Mouse (Mus musculus): ENCODE measurements around the gene Gm17359. TPM values are rescaled to one million over a fixed set of nuclear protein-coding genes. Genes with fewer than 3 reads are reported as not detected.

Gm17359 gene
- polyA plus RNA-seq, 1 experiment: not detected

GRCm38 (mm10) chr3:79478880-79479279, 142.4 kb downstream of the Gm17359 start:
- Histone ChIP-seq H3K4me3 (ENCODE audit: extremely low read depth, insufficient read depth, insufficient read length) (no peak overlapping the region), H3K27ac (ENCODE audit: insufficient read depth, low read length) (no peak overlapping the region), H3K36me3 (ENCODE audit: control insufficient read depth, insufficient read depth, low read length) (no peaks in the 10 kb centered on the region), H3K27me3 (ENCODE audit: control insufficient read depth, insufficient read depth, low read length) (no peaks in the 10 kb centered on the region), H3K4me1 (ENCODE audit: control insufficient read depth, insufficient read depth, insufficient read length) (no peaks in the 10 kb centered on the region)
- 79% methylated on average over 4 of the region's 4 CpGs for WGBS
- no peak for DNase-seq (ENCODE audit: low read depth in 1 of 2, low spot score in 2 of 2)
- TF ChIP-seq CTCF (IDR thresholded peaks at IDR 0.05; ENCODE audit: extremely low read depth, insufficient read depth, insufficient read length, insufficient replicate concordance) (no peak), POLR2A (IDR thresholded peaks at IDR 0.05; ENCODE audit: low read depth, low read length) (no peak)

- peaks cover 2% of the 10 kb centered on the region; the same call in 1 of the 2 replicates for H3K4me1 ChIP-seq (ENCODE audit: control insufficient read depth, insufficient read depth, insufficient read length)
- 39% methylated on average over 16 of the region's 16 CpGs for WGBS
- no peak overlapping the region for H3K27ac ChIP-seq (ENCODE audit: insufficient read depth, low read length)
- no peaks in the 10 kb centered on the region for H3K27me3 ChIP-seq (ENCODE audit: control insufficient read depth, insufficient read depth, low read length)
- H3K4me3 ChIP-seq (ENCODE audit: extremely low read depth, insufficient read depth, insufficient read length): no peak overlapping the region
- TF ChIP-seq CTCF (IDR thresholded peaks at IDR 0.05; ENCODE audit: extremely low read depth, insufficient read depth, insufficient read length, insufficient replicate concordance) (no peak), POLR2A (IDR thresholded peaks at IDR 0.05; ENCODE audit: low read depth, low read length) (no peak)
- H3K36me3 ChIP-seq (ENCODE audit: control insufficient read depth, insufficient read depth, low read length): no peaks in the 10 kb centered on the region
- DNase-seq (ENCODE audit: low read depth in 1 of 2, low spot score in 2 of 2): no peak
These were observed 148.0 kb downstream of the Gm17359 start for GRCm38 (mm10) chr3:79484286-79485063.

GRCm38 (mm10) chr3:79488025-79488424, 151.6 kb downstream of the Gm17359 start:
- H3K4me1 ChIP-seq (ENCODE audit: control insufficient read depth, insufficient read depth, insufficient read length): peaks cover 2% of the 10 kb centered on the region; the same call in 1 of the 2 replicates
- H3K27ac ChIP-seq (ENCODE audit: insufficient read depth, low read length): no peak overlapping the region
- no peak overlapping the region for H3K4me3 ChIP-seq (ENCODE audit: extremely low read depth, insufficient read depth, insufficient read length)
- no peaks in the 10 kb centered on the region for H3K36me3 ChIP-seq (ENCODE audit: control insufficient read depth, insufficient read depth, low read length)
- no peak for DNase-seq (ENCODE audit: low read depth in 1 of 2, low spot score in 2 of 2)
- H3K27me3 ChIP-seq (ENCODE audit: control insufficient read depth, insufficient read depth, low read length): no peaks in the 10 kb centered on the region
- TF ChIP-seq CTCF (IDR thresholded peaks at IDR 0.05; ENCODE audit: extremely low read depth, insufficient read depth, insufficient read length, insufficient replicate concordance) (no peak), POLR2A (IDR thresholded peaks at IDR 0.05; ENCODE audit: low read depth, low read length) (no peak)
- 82% methylated on average over 7 of the region's 7 CpGs for WGBS

GRCm38 (mm10) chr3:79490102-79490501, 153.6 kb downstream of the Gm17359 start:
- WGBS: 94% methylated on average over 5 of the region's 5 CpGs
- TF ChIP-seq CTCF (IDR thresholded peaks at IDR 0.05; ENCODE audit: extremely low read depth, insufficient read depth, insufficient read length, insufficient replicate concordance): no peak
- no peak for TF ChIP-seq POLR2A (IDR thresholded peaks at IDR 0.05; ENCODE audit: low read depth, low read length)
- H3K27ac ChIP-seq (ENCODE audit: insufficient read depth, low read length): no peak overlapping the region
- H3K4me1 ChIP-seq (ENCODE audit: control insufficient read depth, insufficient read depth, insufficient read length): no peaks in the 10 kb centered on the region
- no peak overlapping the region for H3K4me3 ChIP-seq (ENCODE audit: extremely low read depth, insufficient read depth, insufficient read length)
- no peaks in the 10 kb centered on the region for H3K36me3 ChIP-seq (ENCODE audit: control insufficient read depth, insufficient read depth, low read length)
- no peak for DNase-seq (ENCODE audit: low read depth in 1 of 2, low spot score in 2 of 2)
- no peaks in the 10 kb centered on the region for H3K27me3 ChIP-seq (ENCODE audit: control insufficient read depth, insufficient read depth, low read length)

GRCm38 (mm10) chr3:79491614-79492013, 155.2 kb downstream of the Gm17359 start:
- no peaks in the 10 kb centered on the region for H3K4me1 ChIP-seq (ENCODE audit: control insufficient read depth, insufficient read depth, insufficient read length)
- TF ChIP-seq POLR2A (IDR thresholded peaks at IDR 0.05; ENCODE audit: low read depth, low read length): no peak
- TF ChIP-seq CTCF (IDR thresholded peaks at IDR 0.05; ENCODE audit: extremely low read depth, insufficient read depth, insufficient read length, insufficient replicate concordance): no peak
- no peaks in the 10 kb centered on the region for H3K36me3 ChIP-seq (ENCODE audit: control insufficient read depth, insufficient read depth, low read length)
- WGBS: 81% methylated on average over 3 of the region's 3 CpGs
- no peak overlapping the region for H3K4me3 ChIP-seq (ENCODE audit: extremely low read depth, insufficient read depth, insufficient read length)
- no peaks in the 10 kb centered on the region for H3K27me3 ChIP-seq (ENCODE audit: control insufficient read depth, insufficient read depth, low read length)
- no peak for DNase-seq (ENCODE audit: low read depth in 1 of 2, low spot score in 2 of 2)
- no peak overlapping the region for H3K27ac ChIP-seq (ENCODE audit: insufficient read depth, low read length)

- 95% methylated on average over 10 of the region's 10 CpGs for WGBS
- H3K27me3 ChIP-seq (ENCODE audit: control insufficient read depth, insufficient read depth, low read length): no peaks in the 10 kb centered on the region
- no peak overlapping the region for H3K27ac ChIP-seq (ENCODE audit: insufficient read depth, low read length)
- DNase-seq (ENCODE audit: low read depth in 1 of 2, low spot score in 2 of 2): no peak
- H3K4me3 ChIP-seq (ENCODE audit: extremely low read depth, insufficient read depth, insufficient read length): no peak overlapping the region
- no peaks in the 10 kb centered on the region for H3K36me3 ChIP-seq (ENCODE audit: control insufficient read depth, insufficient read depth, low read length)
- TF ChIP-seq CTCF (IDR thresholded peaks at IDR 0.05; ENCODE audit: extremely low read depth, insufficient read depth, insufficient read length, insufficient replicate concordance) (no peak), POLR2A (IDR thresholded peaks at IDR 0.05; ENCODE audit: low read depth, low read length) (no peak)
- no peaks in the 10 kb centered on the region for H3K4me1 ChIP-seq (ENCODE audit: control insufficient read depth, insufficient read depth, insufficient read length)
These were observed 156.6 kb downstream of the Gm17359 start for GRCm38 (mm10) chr3:79493064-79493463.

- no peak overlapping the region for H3K4me3 ChIP-seq (ENCODE audit: extremely low read depth, insufficient read depth, insufficient read length)
- no peaks in the 10 kb centered on the region for H3K27me3 ChIP-seq (ENCODE audit: control insufficient read depth, insufficient read depth, low read length)
- no peaks in the 10 kb centered on the region for H3K36me3 ChIP-seq (ENCODE audit: control insufficient read depth, insufficient read depth, low read length)
- no peak overlapping the region for H3K27ac ChIP-seq (ENCODE audit: insufficient read depth, low read length)
- no peak for DNase-seq (ENCODE audit: low read depth in 1 of 2, low spot score in 2 of 2)
- no peak for TF ChIP-seq POLR2A (IDR thresholded peaks at IDR 0.05; ENCODE audit: low read depth, low read length)
- TF ChIP-seq CTCF (IDR thresholded peaks at IDR 0.05; ENCODE audit: extremely low read depth, insufficient read depth, insufficient read length, insufficient replicate concordance): no peak
- WGBS: 93% methylated on average over 8 of the region's 8 CpGs
- H3K4me1 ChIP-seq (ENCODE audit: control insufficient read depth, insufficient read depth, insufficient read length): no peaks in the 10 kb centered on the region
These were observed 157.6 kb downstream of the Gm17359 start for GRCm38 (mm10) chr3:79494028-79494427.
